Mouse (Mus musculus): ENCODE results near the gene Ssx2ip.

- TF ChIP-seq CTCF (IDR thresholded peaks at IDR 0.05) (no peak), EP300 (IDR thresholded peaks at IDR 0.05) (no peak)
These were observed 20.0 kb downstream of the Ssx2ip start for GRCm38 (mm10) chr3:146424306-146424900.
